Mouse (Mus musculus) spleen, postnatal 36 days (tissue): ENCODE measurements around the gene Apobec3.

Experiments
- DNase-seq, 2 experiments: peaks; one replicate each; pipeline ENCODE4 v3.0.0; 2022; ENCODE audit warnings: low spot score in 2 of 2, mixed read lengths in 1 of 2

Apobec3 gene

GRCm38 (mm10) chr15:79950250-79951025, 59.0 kb downstream of the Apobec3 start:
- DNase-seq, result peak; percentile 64 to 65

- no peak for DNase-seq
These were observed 59.8 kb downstream of the Apobec3 start for GRCm38 (mm10) chr15:79951226-79951625.

- no peak for DNase-seq
These were observed 60.5 kb downstream of the Apobec3 start for GRCm38 (mm10) chr15:79951730-79952503.

- DNase-seq, result no peak
These were observed 61.2 kb downstream of the Apobec3 start for GRCm38 (mm10) chr15:79952504-79953231.

- DNase-seq, result no peak
These were observed 62.0 kb downstream of the Apobec3 start for GRCm38 (mm10) chr15:79953470-79953869.

- DNase-seq, result peak; percentile 58 to 59
These were observed 65.1 kb downstream of the Apobec3 start for GRCm38 (mm10) chr15:79956559-79956958.

GRCm38 (mm10) chr15:79958418-79958817, 67.0 kb downstream of the Apobec3 start:
- no peak for DNase-seq

GRCm38 (mm10) chr15:79961366-79961921, 70.0 kb downstream of the Apobec3 start:
- DNase-seq, result no peak

GRCm38 (mm10) chr15:79962661-79963060, 71.2 kb downstream of the Apobec3 start:
- no peak for DNase-seq

- no peak for DNase-seq
These were observed 72.9 kb downstream of the Apobec3 start for GRCm38 (mm10) chr15:79964376-79964775.
